Mouse (Mus musculus): ENCODE measurements around the gene Gm44511. TPM values are rescaled to one million over a fixed set of nuclear protein-coding genes. Genes with fewer than 3 reads are reported as not detected.
"Not testable (repeated sequence)": the region's sequence is repeated elsewhere in the genome, so short reads cannot be mapped to it uniquely, and the experiment has no call there.

Gm44511 gene
- total and polyA plus RNA-seq, 3 experiments = not detected

DNA sequence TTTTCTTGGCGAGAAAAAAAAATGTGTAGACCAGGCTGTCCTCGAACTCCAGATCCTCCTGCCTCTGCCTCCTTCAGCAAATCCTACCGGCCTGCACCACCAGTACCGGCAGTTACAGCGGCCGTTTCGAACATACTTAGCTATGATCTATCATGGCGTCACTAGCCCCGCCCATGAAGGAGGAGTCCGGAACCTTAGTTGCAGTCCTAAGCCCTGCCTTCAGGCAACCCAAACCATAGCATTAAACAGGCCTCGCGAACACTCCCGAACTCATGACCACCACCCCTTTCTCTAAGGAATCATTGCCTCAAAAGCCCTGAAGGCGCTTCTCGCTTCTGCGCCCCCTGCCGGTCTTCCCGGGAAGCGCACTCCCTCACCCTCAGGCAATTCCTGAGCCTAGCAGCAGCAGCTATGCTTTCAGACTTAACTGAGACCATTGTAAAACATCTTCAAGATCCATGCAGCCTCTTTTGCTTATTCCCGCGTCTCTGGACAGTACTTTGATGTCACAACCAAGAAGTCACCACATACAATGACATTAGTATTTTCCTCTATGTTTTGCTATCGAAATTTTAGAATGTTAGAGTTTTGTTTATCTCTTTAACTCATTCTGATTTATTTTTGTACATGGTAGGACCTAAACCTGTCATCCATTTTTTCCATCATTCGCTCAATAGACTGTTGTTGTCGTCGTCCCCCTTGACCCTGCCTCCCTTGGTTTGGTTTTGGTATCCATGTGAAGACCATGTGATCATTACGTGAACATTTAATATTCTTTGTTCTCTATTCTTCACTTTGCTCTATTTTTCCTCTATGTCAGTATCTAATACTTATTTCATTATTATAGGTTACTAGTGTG is 22.9 kb downstream of the Gm44511 start:
- Histone ChIP-seq H3K9me3 (replicated peaks) (peaks cover 17% of the 10 kb centered on the region), H3K4me3 (ENCODE audit: low read depth, low read length) (peak overlapping the region; percentile 43; the same call in 1 of the 2 replicates), H3K27me3 (ENCODE audit: insufficient read depth, low read length) (no peaks in the 10 kb centered on the region), H3K36me3 (replicated peaks) (no peaks in the 10 kb centered on the region), H3K4me1 (ENCODE audit: insufficient read depth, low read depth, low read length) (peaks cover 5% of the 10 kb centered on the region; the same call in 1 of the 2 replicates)
- ATAC-seq (ENCODE audit: extremely low read depth, insufficient number of reproducible peaks, low FRiP score, poor library complexity, severe bottlenecking) (peak; percentile 85), DNase-seq (ENCODE audit: low spot score) (peak; percentile 7)
- TF ChIP-seq POLR2AphosphoS5 (IDR thresholded peaks at IDR 0.05; ENCODE audit: insufficient replicate concordance, low read depth, low read length) = no peak
- TF ChIP-seq TAL1 (conservative IDR thresholded peaks at IDR 0.05; ENCODE audit: low read depth, low read length) = no peak
- TF ChIP-seq GATA1 (IDR thresholded peaks at IDR 0.05; ENCODE audit: borderline replicate concordance, low read length) = no peak
- TF ChIP-seq GATA2 (IDR thresholded peaks at IDR 0.05; ENCODE audit: borderline replicate concordance, low read depth, low read length) = no peak
- TF ChIP-seq CTCF (IDR thresholded peaks at IDR 0.05; ENCODE audit: low read depth, low read length) = peak; percentile 53; the same call in 1 of the 2 replicates

DNA sequence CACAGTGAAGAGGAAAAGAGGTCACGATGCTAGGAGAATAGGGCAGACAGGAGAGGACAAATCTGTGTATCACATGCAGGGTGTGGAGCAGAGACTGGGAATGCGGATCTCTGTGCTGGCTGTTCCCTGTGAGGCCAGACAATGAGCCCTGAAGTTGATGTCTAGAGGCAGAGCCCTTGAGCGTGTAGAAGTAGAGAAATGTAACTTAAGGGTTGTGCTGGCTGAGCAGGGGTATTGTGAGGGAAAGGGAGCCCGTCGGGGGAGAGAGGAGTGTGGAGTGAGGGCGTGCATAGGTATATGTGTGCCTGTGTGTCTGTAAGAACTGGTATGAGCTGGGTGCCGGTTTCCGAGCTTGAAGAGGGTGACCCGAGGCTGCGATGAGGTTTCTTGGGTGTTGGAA is 23.6 kb downstream of the Gm44511 start:
- H3K36me3 ChIP-seq (replicated peaks) = no peaks in the 10 kb centered on the region
- no peak for DNase-seq (ENCODE audit: low spot score)
- TF ChIP-seq CTCF (IDR thresholded peaks at IDR 0.05; ENCODE audit: low read depth, low read length) = no peak
- no peak for TF ChIP-seq TAL1 (conservative IDR thresholded peaks at IDR 0.05; ENCODE audit: low read depth, low read length)
- H3K27me3 ChIP-seq (ENCODE audit: insufficient read depth, low read length) = no peaks in the 10 kb centered on the region
- H3K4me3 ChIP-seq (ENCODE audit: low read depth, low read length) = peak overlapping the region; percentile 26; the same call in 1 of the 2 replicates
- peaks cover 17% of the 10 kb centered on the region for H3K9me3 ChIP-seq (replicated peaks)
- no peak for ATAC-seq (ENCODE audit: extremely low read depth, insufficient number of reproducible peaks, low FRiP score, poor library complexity, severe bottlenecking)
- H3K4me1 ChIP-seq (ENCODE audit: insufficient read depth, low read depth, low read length) = peaks cover 7% of the 10 kb centered on the region

GRCm38 (mm10) chr6:128800696-128801095 is 25.4 kb downstream of the Gm44511 start:
- not testable (repeated sequence) for H3K36me3 ChIP-seq (replicated peaks); H3K4me3 ChIP-seq (ENCODE audit: low read depth, low read length); ATAC-seq (ENCODE audit: extremely low read depth, insufficient number of reproducible peaks, low FRiP score, poor library complexity, severe bottlenecking); H3K27me3 ChIP-seq (ENCODE audit: insufficient read depth, low read length); DNase-seq (ENCODE audit: low spot score); H3K4me1 ChIP-seq (ENCODE audit: insufficient read depth, low read depth, low read length)
- H3K9me3 ChIP-seq (replicated peaks) = peaks cover 22% of the 10 kb centered on the region

DNA sequence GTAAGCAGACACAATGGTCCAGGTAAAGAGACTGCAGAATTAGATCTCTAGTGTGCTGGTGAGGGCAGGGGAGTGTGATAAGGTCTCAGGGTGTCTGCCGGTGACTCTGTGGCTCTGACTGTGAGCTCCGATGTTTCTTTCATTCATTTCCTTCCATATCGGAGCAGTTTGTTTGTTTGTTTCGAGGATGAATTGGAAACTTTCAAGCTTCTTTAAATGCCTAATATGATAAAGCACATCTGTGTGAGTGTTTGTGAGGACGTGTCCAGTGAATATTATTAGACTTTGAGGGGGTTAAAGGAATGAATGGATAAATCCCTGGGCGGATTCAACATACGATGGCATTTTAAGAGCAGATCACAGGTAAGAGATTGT is 26.2 kb downstream of the Gm44511 start:
- H3K9me3 ChIP-seq (replicated peaks) = peaks cover 19% of the 10 kb centered on the region
- TF ChIP-seq TAL1 (conservative IDR thresholded peaks at IDR 0.05; ENCODE audit: low read depth, low read length) = no peak
- no peak for TF ChIP-seq POLR2AphosphoS5 (IDR thresholded peaks at IDR 0.05; ENCODE audit: insufficient replicate concordance, low read depth, low read length)
- TF ChIP-seq CTCF (IDR thresholded peaks at IDR 0.05; ENCODE audit: low read depth, low read length) = no peak
- TF ChIP-seq GATA2 (IDR thresholded peaks at IDR 0.05; ENCODE audit: borderline replicate concordance, low read depth, low read length) = no peak
- TF ChIP-seq GATA1 (IDR thresholded peaks at IDR 0.05; ENCODE audit: borderline replicate concordance, low read length) = no peak
- no peaks in the 10 kb centered on the region for H3K27me3 ChIP-seq (ENCODE audit: insufficient read depth, low read length)
- peaks cover 7% of the 10 kb centered on the region for H3K4me1 ChIP-seq (ENCODE audit: insufficient read depth, low read depth, low read length)
- ATAC-seq (ENCODE audit: extremely low read depth, insufficient number of reproducible peaks, low FRiP score, poor library complexity, severe bottlenecking) (no peak), DNase-seq (ENCODE audit: low spot score) (no peak)
- H3K36me3 ChIP-seq (replicated peaks) = no peaks in the 10 kb centered on the region
- no peak overlapping the region; the same call in 1 of the 2 replicates for H3K4me3 ChIP-seq (ENCODE audit: low read depth, low read length)

- peak; percentile 41 for ATAC-seq (ENCODE audit: extremely low read depth, insufficient number of reproducible peaks, low FRiP score, poor library complexity, severe bottlenecking)
- not testable (repeated sequence) for H3K4me1 ChIP-seq (ENCODE audit: insufficient read depth, low read depth, low read length); DNase-seq (ENCODE audit: low spot score)
Measured at GRCm38 (mm10) chr6:128799144-128799895, 26.8 kb downstream of the Gm44511 start.

GRCm38 (mm10) chr6:128798772-128799143 is 27.4 kb downstream of the Gm44511 start:
- not testable (repeated sequence) for DNase-seq (ENCODE audit: low spot score); ATAC-seq (ENCODE audit: extremely low read depth, insufficient number of reproducible peaks, low FRiP score, poor library complexity, severe bottlenecking); H3K4me1 ChIP-seq (ENCODE audit: insufficient read depth, low read depth, low read length)

More at GRCm38 (mm10) chr6:128799144-128799895, 26.8 kb downstream of the Gm44511 start:
- H3K4me3 ChIP-seq (ENCODE audit: low read depth, low read length) = peak overlapping the region; percentile 74
- H3K27me3 ChIP-seq (ENCODE audit: insufficient read depth, low read length); H3K36me3 ChIP-seq (replicated peaks): not testable (repeated sequence)
- H3K9me3 ChIP-seq (replicated peaks) = peaks cover 17% of the 10 kb centered on the region

More at GRCm38 (mm10) chr6:128798772-128799143, 27.4 kb downstream of the Gm44511 start:
- not testable (repeated sequence) for H3K27me3 ChIP-seq (ENCODE audit: insufficient read depth, low read length); H3K36me3 ChIP-seq (replicated peaks)
- Histone ChIP-seq H3K9me3 (replicated peaks) (peaks cover 17% of the 10 kb centered on the region), H3K4me3 (ENCODE audit: low read depth, low read length) (peak overlapping the region; percentile 74)
